ENCODE assay signal across 10 mouse cellular contexts in genomic region chr4:12775524-12776216, GRCm38 (mm10).
DNase-seq lines count a peak whose midpoint lies in the region; ATAC-seq and TF ChIP-seq lines count a peak whose summit lies in the region.
"Had no signal": no experiment of that assay in that cellular context is flagged by ENCODE, and none has a peak within 500 bp of the region (broad histone marks: within the 10 kb centered on the region; RNA-seq: fewer than 3 reads in every experiment).

No protein-coding gene starts in this region.

- H3K4me1 ChIP-seq in hindbrain, embryonic 14.5 days (replicated peaks; ENCODE audit: control insufficient read depth, insufficient read depth, low read length) = peaks cover 5% of the 10 kb centered on the region
- no peaks in the 10 kb centered on the region for H3K4me1 ChIP-seq in midbrain, postnatal 0 days (ENCODE audit: insufficient read depth, low read length)

- no peak overlapping the region for H3K4me2 ChIP-seq in hindbrain, embryonic 14.5 days (replicated peaks)
- no peak overlapping the region for H3K4me2 ChIP-seq in midbrain, postnatal 0 days (ENCODE audit: low read depth, low read length, poor library complexity, severe bottlenecking)
- H3K4me2 ChIP-seq: liver, embryonic 11.5 days had no signal

- no peak overlapping the region for H3K4me3 ChIP-seq in layer of hippocampus, adult 2 months
- H3K4me3 ChIP-seq in hindbrain, embryonic 14.5 days (replicated peaks; ENCODE audit: low read length) = no peak overlapping the region
- no peak overlapping the region for H3K4me3 ChIP-seq in midbrain, postnatal 0 days (ENCODE audit: low read depth, low read length)
- H3K4me3 ChIP-seq: embryonic facial prominence, embryonic 13.5 days had no signal

- H3K36me3 ChIP-seq in hindbrain, embryonic 14.5 days (replicated peaks; ENCODE audit: control insufficient read depth, insufficient read depth) = no peaks in the 10 kb centered on the region
- no peaks in the 10 kb centered on the region for H3K36me3 ChIP-seq in midbrain, postnatal 0 days (ENCODE audit: insufficient read depth, low read length)
- H3K36me3 ChIP-seq: embryonic facial prominence, embryonic 13.5 days had no signal

- no peak for ATAC-seq in hindbrain, embryonic 14.5 days (ENCODE audit: low FRiP score)
- ATAC-seq in midbrain, postnatal 0 days (ENCODE audit: low FRiP score) = no peak
- ATAC-seq in megakaryocyte, adult 5-6 weeks (ENCODE audit: poor library complexity, severe bottlenecking) = no peak

- H3K27ac ChIP-seq in layer of hippocampus, adult 2 months = no peak overlapping the region
- H3K27ac ChIP-seq in hindbrain, embryonic 14.5 days = 0 out of 2 replicates have a peak overlapping the region, but pooled peaks have one; percentile 58
- no peak overlapping the region for H3K27ac ChIP-seq in midbrain, postnatal 0 days (ENCODE audit: low read depth, low read length)
- H3K27ac ChIP-seq: embryonic facial prominence, embryonic 13.5 days had no signal

- peak; percentile 49 for TF ChIP-seq CTCF in layer of hippocampus, adult 2 months (conservative IDR thresholded peaks at IDR 0.05)
- peak; percentile 64 for TF ChIP-seq CTCF in midbrain, postnatal 0 days (IDR thresholded peaks at IDR 0.05)

- no peaks in the 10 kb centered on the region for H3K27me3 ChIP-seq in hindbrain, embryonic 14.5 days (ENCODE audit: control insufficient read depth, insufficient read depth, low read length)
- no peaks in the 10 kb centered on the region for H3K27me3 ChIP-seq in midbrain, postnatal 0 days (ENCODE audit: insufficient read depth, low read length)
- H3K27me3 ChIP-seq: embryonic facial prominence, embryonic 13.5 days had no signal

- no peak overlapping the region for H3K9ac ChIP-seq in hindbrain, embryonic 14.5 days
- no peak overlapping the region for H3K9ac ChIP-seq in midbrain, postnatal 0 days (replicated peaks; ENCODE audit: low read length, poor library complexity, severe bottlenecking)
- H3K9ac ChIP-seq: embryonic facial prominence, embryonic 13.5 days had no signal

- WGBS in hindbrain, embryonic 14.5 days = 35% methylated on average over 3 of the region's 3 CpGs
- 37% methylated on average over 3 of the region's 3 CpGs for WGBS in midbrain, postnatal 0 days

- H3K9me3 ChIP-seq in hindbrain, embryonic 14.5 days (ENCODE audit: control insufficient read depth, low read length) = no peaks in the 10 kb centered on the region
- H3K9me3 ChIP-seq in midbrain, postnatal 0 days (ENCODE audit: low read length) = no peaks in the 10 kb centered on the region
- H3K9me3 ChIP-seq: embryonic facial prominence, embryonic 13.5 days had no signal

- no peak for DNase-seq in layer of hippocampus, adult 2 months (ENCODE audit: low spot score in 2 of 2)
- no peak for DNase-seq in layer of hippocampus, adult 9-10 months (ENCODE audit: low spot score)
- peak; percentile 73 for DNase-seq in embryo, embryonic 11 days
- peak; percentile 63 for DNase-seq in hindbrain, embryonic 14.5 days (ENCODE audit: low spot score)
- peak; percentile 41 for DNase-seq in midbrain, postnatal 0 days (ENCODE audit: low spot score)
- no peak for DNase-seq in urinary bladder, adult 2 months (ENCODE audit: low spot score)
- DNase-seq in lung, postnatal 36 days = no peak

Comparison
In these comparisons a context has a peak if more than half of its experiments do, and no peak if none do; other contexts are left out.
1. DNase-seq: peak in embryo, embryonic 11 days (single experiment), hindbrain, embryonic 14.5 days (single experiment) and midbrain, postnatal 0 days (single experiment); none in layer of hippocampus, adult 2 months (0 of 2), layer of hippocampus, adult 9-10 months (single experiment), urinary bladder, adult 2 months (single experiment) and lung, postnatal 36 days (single experiment).